Mouse (Mus musculus): Measurements from ENCODE around the gene Fgfr3. TPM values are rescaled to one million over a fixed set of nuclear protein-coding genes. Genes with fewer than 3 reads are reported as not detected.
A peak's percentile ranks its signal among the peaks of the same experiment; 100 is the strongest.

Gene Fgfr3
- polyA plus RNA-seq, 1 experiment from 2014 or later: 32.9 TPM

- Histone ChIP-seq H3K27me3 (no peaks in the 10 kb centered on the region), H3K4me3 (no peak overlapping the region), H3K4me1 (peaks cover 58% of the 10 kb centered on the region), H3K9ac (replicated peaks) (no peak overlapping the region), H3K27ac (replicated peaks) (no peak overlapping the region), H3K9me3 (no peaks in the 10 kb centered on the region), H3K4me2 (replicated peaks) (no peak overlapping the region), H3K36me3 (no peaks in the 10 kb centered on the region)
- no peak for ATAC-seq (replicated peaks)
- 79% methylated on average over 11 of the region's 11 CpGs for WGBS
Observed at GRCm38 (mm10) chr5:33701832-33702231, 19.6 kb upstream of the Fgfr3 start.

- peak; percentile 64 for ATAC-seq (replicated peaks)
- Histone ChIP-seq H3K4me3 (no peak overlapping the region), H3K9ac (replicated peaks) (peak overlapping the region; percentile 13; the same call in 1 of the 2 replicates), H3K27me3 (no peaks in the 10 kb centered on the region), H3K9me3 (no peaks in the 10 kb centered on the region), H3K27ac (replicated peaks) (peak overlapping the region; percentile 73), H3K4me2 (replicated peaks) (no peak overlapping the region), H3K36me3 (no peaks in the 10 kb centered on the region), H3K4me1 (peaks cover 39% of the 10 kb centered on the region)
- 11% methylated on average over 8 of the region's 8 CpGs for WGBS
Observed at GRCm38 (mm10) chr5:33703999-33704398, 17.5 kb upstream of the Fgfr3 start.

GRCm38 (mm10) chr5:33704945-33705611 is 16.4 kb upstream of the Fgfr3 start:
- peak overlapping the region; percentile 73 for H3K27ac ChIP-seq (replicated peaks)
- H3K9ac ChIP-seq (replicated peaks): no peak overlapping the region
- ATAC-seq (replicated peaks): peak; percentile 82
- H3K4me1 ChIP-seq: peaks cover 29% of the 10 kb centered on the region
- no peaks in the 10 kb centered on the region for H3K9me3 ChIP-seq
- H3K4me3 ChIP-seq: no peak overlapping the region
- H3K36me3 ChIP-seq: no peaks in the 10 kb centered on the region
- H3K27me3 ChIP-seq: no peaks in the 10 kb centered on the region
- no peak overlapping the region for H3K4me2 ChIP-seq (replicated peaks)
- 0% methylated on average over 11 of the region's 11 CpGs for WGBS

GRCm38 (mm10) chr5:33705612-33706349 is 15.7 kb upstream of the Fgfr3 start:
- Histone ChIP-seq H3K4me3 (no peak overlapping the region), H3K27me3 (no peaks in the 10 kb centered on the region), H3K27ac (replicated peaks) (peak overlapping the region; percentile 73), H3K9ac (replicated peaks) (no peak overlapping the region), H3K4me2 (replicated peaks) (no peak overlapping the region), H3K4me1 (peaks cover 28% of the 10 kb centered on the region), H3K36me3 (no peaks in the 10 kb centered on the region), H3K9me3 (no peaks in the 10 kb centered on the region)
- no peak; the same call in 1 of the 2 replicates for ATAC-seq (replicated peaks)
- WGBS: 12% methylated on average over 9 of the region's 9 CpGs

GRCm38 (mm10) chr5:33706350-33706629 is 15.2 kb upstream of the Fgfr3 start:
- WGBS: 86% methylated on average over 1 of the region's 1 CpGs
- H3K4me2 ChIP-seq (replicated peaks): no peak overlapping the region

GRCm38 (mm10) chr5:33707163-33707562 is 14.3 kb upstream of the Fgfr3 start:
- Histone ChIP-seq H3K9ac (replicated peaks) (no peak overlapping the region), H3K36me3 (no peaks in the 10 kb centered on the region), H3K4me2 (replicated peaks) (no peak overlapping the region), H3K27ac (replicated peaks) (no peak overlapping the region), H3K9me3 (no peaks in the 10 kb centered on the region), H3K4me3 (no peak overlapping the region), H3K27me3 (no peaks in the 10 kb centered on the region), H3K4me1 (peaks cover 27% of the 10 kb centered on the region)
- 75% methylated on average over 4 of the region's 4 CpGs for WGBS
- no peak for ATAC-seq (replicated peaks)

More at GRCm38 (mm10) chr5:33706350-33706629, 15.2 kb upstream of the Fgfr3 start:
- Histone ChIP-seq H3K4me1 (peaks cover 28% of the 10 kb centered on the region), H3K36me3 (no peaks in the 10 kb centered on the region), H3K9me3 (no peaks in the 10 kb centered on the region), H3K27ac (replicated peaks) (peak overlapping the region; percentile 73), H3K27me3 (no peaks in the 10 kb centered on the region), H3K9ac (replicated peaks) (no peak overlapping the region), H3K4me3 (no peak overlapping the region)
- ATAC-seq (replicated peaks): no peak

GRCm38 (mm10) chr5:33709037-33709436 is 12.4 kb upstream of the Fgfr3 start:
- Histone ChIP-seq H3K4me2 (replicated peaks) (no peak overlapping the region), H3K9ac (replicated peaks) (no peak overlapping the region), H3K4me1 (peaks cover 21% of the 10 kb centered on the region), H3K27ac (replicated peaks) (no peak overlapping the region), H3K4me3 (no peak overlapping the region), H3K9me3 (no peaks in the 10 kb centered on the region), H3K36me3 (no peaks in the 10 kb centered on the region), H3K27me3 (no peaks in the 10 kb centered on the region)
- 34% methylated on average over 2 of the region's 2 CpGs for WGBS
- ATAC-seq (replicated peaks): no peak

GRCm38 (mm10) chr5:33712550-33712949 is 8.9 kb upstream of the Fgfr3 start:
- H3K27me3 ChIP-seq: no peaks in the 10 kb centered on the region

GRCm38 (mm10) chr5:33715182-33715581 is 6.3 kb upstream of the Fgfr3 start:
- H3K36me3 ChIP-seq: no peaks in the 10 kb centered on the region
- 49% methylated on average over 2 of the region's 2 CpGs for WGBS
- H3K27ac ChIP-seq (replicated peaks): no peak overlapping the region
- H3K9me3 ChIP-seq: no peaks in the 10 kb centered on the region
- no peak overlapping the region for H3K4me3 ChIP-seq
- H3K27me3 ChIP-seq: no peaks in the 10 kb centered on the region
- H3K4me1 ChIP-seq: 0 out of 2 replicates have a peak, but pooled peaks cover 2% of the 10 kb centered on the region
- no peak for ATAC-seq (replicated peaks)
- H3K4me2 ChIP-seq (replicated peaks): no peak overlapping the region
- no peak overlapping the region for H3K9ac ChIP-seq (replicated peaks)

More at GRCm38 (mm10) chr5:33712550-33712949, 8.9 kb upstream of the Fgfr3 start:
- ATAC-seq (replicated peaks): no peak
- H3K4me1 ChIP-seq: 0 out of 2 replicates have a peak, but pooled peaks cover 2% of the 10 kb centered on the region
- H3K9me3 ChIP-seq: no peaks in the 10 kb centered on the region
- H3K4me2 ChIP-seq (replicated peaks): no peak overlapping the region
- H3K36me3 ChIP-seq: no peaks in the 10 kb centered on the region
- WGBS: 83% methylated on average over 2 of the region's 2 CpGs
- no peak overlapping the region for H3K27ac ChIP-seq (replicated peaks)
- no peak overlapping the region for H3K9ac ChIP-seq (replicated peaks)
- no peak overlapping the region for H3K4me3 ChIP-seq

- Histone ChIP-seq H3K36me3 (no peaks in the 10 kb centered on the region), H3K27ac (replicated peaks) (no peak overlapping the region), H3K4me3 (no peak overlapping the region), H3K27me3 (no peaks in the 10 kb centered on the region), H3K4me2 (replicated peaks) (no peak overlapping the region), H3K9me3 (no peaks in the 10 kb centered on the region), H3K4me1 (peaks cover 9% of the 10 kb centered on the region), H3K9ac (replicated peaks) (no peak overlapping the region)
- 78% methylated on average over 6 of the region's 6 CpGs for WGBS
- no peak for ATAC-seq (replicated peaks)
Observed at GRCm38 (mm10) chr5:33716467-33716866, 5.0 kb upstream of the Fgfr3 start.

GRCm38 (mm10) chr5:33718460-33718859 is 3.0 kb upstream of the Fgfr3 start:
- Histone ChIP-seq H3K9me3 (no peaks in the 10 kb centered on the region), H3K4me1 (peaks cover 24% of the 10 kb centered on the region), H3K4me3 (no peak overlapping the region), H3K4me2 (replicated peaks) (no peak overlapping the region), H3K27me3 (no peaks in the 10 kb centered on the region), H3K9ac (replicated peaks) (no peak overlapping the region), H3K36me3 (no peaks in the 10 kb centered on the region), H3K27ac (replicated peaks) (no peak overlapping the region)
- WGBS: 87% methylated on average over 5 of the region's 5 CpGs
- no peak for ATAC-seq (replicated peaks)

GRCm38 (mm10) chr5:33720852-33721490 is 503 bp upstream of the Fgfr3 start:
- 0 out of 2 replicates have a peak, but pooled peaks cover 4% of the 10 kb centered on the region for H3K27me3 ChIP-seq
- H3K4me3 ChIP-seq: peak overlapping the region; percentile 73
- peak overlapping the region; percentile 95 for H3K4me2 ChIP-seq (replicated peaks)
- no peaks in the 10 kb centered on the region for H3K9me3 ChIP-seq
- H3K9ac ChIP-seq (replicated peaks): peak overlapping the region; percentile 72
- no peak for ATAC-seq (replicated peaks)
- no peak overlapping the region for H3K27ac ChIP-seq (replicated peaks)
- H3K36me3 ChIP-seq: no peaks in the 10 kb centered on the region
- peaks cover 47% of the 10 kb centered on the region for H3K4me1 ChIP-seq
- 16% methylated on average over 8 of the region's 8 CpGs for WGBS

Data from forebrain, embryonic 15.5 days (tissue).